Mouse (Mus musculus) frontal cortex, adult 2 months (tissue): Measurements from ENCODE around the gene Flrt1. TPM values are rescaled to one million over a fixed set of nuclear protein-coding genes. Genes with fewer than 3 reads are reported as not detected.
"Not testable (repeated sequence)": the region's sequence is repeated elsewhere in the genome, so short reads cannot be mapped to it uniquely, and the experiment has no call there.

Experiments used
- DNase-seq, 2 experiments: peaks; one replicate each; pipeline ENCODE4 v3.0.0; 2022; ENCODE audit warnings: low spot score in 1 of 2; ENCODE audit errors: extremely low spot score in 1 of 2
- polyA plus RNA-seq: library from polyadenylated mRNA; depleted of rRNA; stranded (reverse); fragments of >200 nt; gene quantifications from 2 replicates; pipeline ENCODE4 v1.2.3, GENCODE M21; 2012

Gene Flrt1
- polyA plus RNA-seq, 1 experiment: 8.1 TPM

- DNase-seq: no peak
Measured at GRCm38 (mm10) chr19:7106566-7106965, 1.0 kb upstream of the Flrt1 start.

GRCm38 (mm10) chr19:7103993-7104401 is 1.5 kb downstream of the Flrt1 start:
- DNase-seq: no peak

- DNase-seq: no peak
Measured at GRCm38 (mm10) chr19:7103349-7103992, 2.1 kb downstream of the Flrt1 start.

- no peak for DNase-seq
Measured at GRCm38 (mm10) chr19:7102039-7102438, 3.5 kb downstream of the Flrt1 start.

GRCm38 (mm10) chr19:7099620-7100155 is 5.8 kb downstream of the Flrt1 start:
- no peak for DNase-seq

- no peak for DNase-seq
Measured at GRCm38 (mm10) chr19:7092756-7093155, 12.8 kb downstream of the Flrt1 start.

- DNase-seq: no peak
Measured at GRCm38 (mm10) chr19:7091448-7092050, 14.0 kb downstream of the Flrt1 start.

GRCm38 (mm10) chr19:7090369-7091064 is 15.0 kb downstream of the Flrt1 start:
- DNase-seq: peak in 1 of 2 experiments; percentile 69

- DNase-seq: no peak
Measured at GRCm38 (mm10) chr19:7089842-7090251, 15.7 kb downstream of the Flrt1 start.

GRCm38 (mm10) chr19:7089050-7089449 is 16.5 kb downstream of the Flrt1 start:
- no peak for DNase-seq

GRCm38 (mm10) chr19:7088558-7088957 is 17.0 kb downstream of the Flrt1 start:
- no peak for DNase-seq

- DNase-seq: no peak
Measured at GRCm38 (mm10) chr19:7084734-7085133, 20.8 kb downstream of the Flrt1 start.

- DNase-seq: peak; percentile 32 to 73
Measured at GRCm38 (mm10) chr19:7083035-7083794, 22.3 kb downstream of the Flrt1 start.

GRCm38 (mm10) chr19:7081516-7082266 is 23.8 kb downstream of the Flrt1 start:
- peak; percentile 63 to 72 for DNase-seq

- no peak for DNase-seq
Measured at GRCm38 (mm10) chr19:7078271-7078670, 27.3 kb downstream of the Flrt1 start.

- DNase-seq: no peak
Measured at GRCm38 (mm10) chr19:7077666-7078065, 27.9 kb downstream of the Flrt1 start.

- DNase-seq: not testable (repeated sequence)
Measured at GRCm38 (mm10) chr19:7075336-7075735, 30.2 kb downstream of the Flrt1 start.

GRCm38 (mm10) chr19:7073997-7074781 is 31.3 kb downstream of the Flrt1 start:
- DNase-seq: no peak

- no peak for DNase-seq
Measured at GRCm38 (mm10) chr19:7072221-7072620, 33.3 kb downstream of the Flrt1 start.
